Mouse (Mus musculus) embryonic facial prominence, embryonic 14.5 days (tissue): Measurements from ENCODE around the gene Jmjd6. TPM values are rescaled to one million over a fixed set of nuclear protein-coding genes. Genes with fewer than 3 reads are reported as not detected.
"Not testable (repeated sequence)": the region's sequence is repeated elsewhere in the genome, so short reads cannot be mapped to it uniquely, and the experiment has no call there.

ENCODE experiments used
- ATAC-seq: fragments of 200-750 bp; cut with Nextera tagmentation; 2 replicates; pipeline ENCODE4 v1.8.0; 2017; ENCODE audit warnings: low read depth, moderate number of reproducible peaks, moderate TSS enrichment
- DNase-seq: peaks from one replicate; pipeline ENCODE4 v3.0.0-alpha.2; 2015; ENCODE audit warnings: low spot score
- H3K27ac ChIP-seq: fragments of 300-500 bp; sonication (generic); replicated peaks from 2 replicates; pipeline ENCODE4 v1.5.1; 2014; ENCODE audit warnings: low read depth, mild to moderate bottlenecking, low read length, moderate library complexity
- H3K27me3 ChIP-seq: fragments of 300-500 bp; sonication (generic); replicated peaks from 2 replicates; pipeline ENCODE4 v1.6.1; 2014; ENCODE audit warnings: low read length; ENCODE audit not compliant: control insufficient read depth, insufficient read depth
- H3K36me3 ChIP-seq: fragments of 300-500 bp; sonication (generic); 2 replicates; pipeline ENCODE4 v1.6.1; 2014; ENCODE audit warnings: low read length, mixed read lengths; ENCODE audit not compliant: control insufficient read depth, insufficient read depth
- H3K4me1 ChIP-seq: fragments of 300-500 bp; sonication (generic); 2 replicates; pipeline ENCODE4 v1.6.1; 2014; ENCODE audit warnings: antibody characterized with exemption, low read length; ENCODE audit not compliant: control insufficient read depth, insufficient read depth
- H3K4me2 ChIP-seq: fragments of 300-500 bp; sonication (generic); 2 replicates; pipeline ENCODE4 v1.6.1; 2014; ENCODE audit warnings: low read depth, mild to moderate bottlenecking, low read length, moderate library complexity, mixed read lengths
- H3K4me3 ChIP-seq: fragments of 300-500 bp; sonication (generic); 2 replicates; pipeline ENCODE4 v1.5.1; 2014; ENCODE audit warnings: low read depth, mild to moderate bottlenecking, low read length
- H3K9ac ChIP-seq: fragments of 300-500 bp; sonication (generic); 2 replicates; pipeline ENCODE4 v1.6.1; 2014; ENCODE audit warnings: low read depth, mild to moderate bottlenecking, low read length, moderate library complexity, mixed read lengths
- H3K9me3 ChIP-seq: fragments of 300-500 bp; sonication (generic); 2 replicates; pipeline ENCODE4 v1.6.1; 2016; ENCODE audit warnings: low read length; ENCODE audit not compliant: control insufficient read depth
- WGBS: fragments of 180-500 bp; shearing (Covaris S2); extraction: QIAGEN DNeasy Blood & Tissue Kit; methylation state at CpG from one replicate; pipeline ENCODE4 v1.1.7; 2014; 5-methylcytosine and 5-hydroxymethylcytosine counted together
- polyA plus RNA-seq: library from polyadenylated mRNA; unstranded; fragments of >200 nt; fragmentation: Nextera tagmentation; extraction: Ambion mirVana; gene quantifications from 2 replicates; pipeline ENCODE4 v1.2.1, GENCODE M21; 2014

Gene Jmjd6
- polyA plus RNA-seq, 1 experiment from 2014 or later: 74.8 TPM

DNA sequence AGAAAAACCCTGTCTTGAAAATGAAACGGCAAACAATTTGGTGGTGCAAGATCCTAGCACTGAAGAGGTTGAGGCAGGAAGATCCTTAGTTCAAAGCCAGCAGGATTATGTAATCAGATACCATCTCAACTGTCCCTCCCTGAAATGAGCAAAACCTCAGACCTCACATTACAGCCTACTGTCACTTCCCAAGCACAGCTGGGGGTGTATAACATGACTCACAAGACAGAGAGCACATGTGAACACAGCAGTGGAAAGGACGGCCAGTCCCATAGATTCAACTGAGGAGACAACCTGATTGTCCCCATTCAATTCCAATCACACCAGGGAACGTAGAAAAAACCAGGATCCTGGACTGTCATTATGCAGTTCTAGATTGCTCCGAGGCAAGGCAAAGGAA is 7.0 kb downstream of the Jmjd6 start:
- Histone ChIP-seq H3K4me3 (no peak overlapping the region), H3K4me1 (peaks cover 13% of the 10 kb centered on the region), H3K27me3 (no peaks in the 10 kb centered on the region), H3K36me3 (peaks cover 91% of the 10 kb centered on the region), H3K27ac (no peak overlapping the region), H3K4me2 (no peak overlapping the region), H3K9me3 (no peaks in the 10 kb centered on the region), H3K9ac (no peak overlapping the region)
- ATAC-seq (no peak), DNase-seq (no peak)
- WGBS: 88% methylated on average over 4 of the region's 4 CpGs

GRCm38 (mm10) chr11:116834954-116835353 is 8.3 kb downstream of the Jmjd6 start:
- 91% methylated on average over 1 of the region's 1 CpGs for WGBS
- no peak for ATAC-seq

GRCm38 (mm10) chr11:116832172-116832685 is 11.0 kb downstream of the Jmjd6 start:
- DNase-seq (peak; percentile 90), ATAC-seq (peak; percentile 35; the same call in 1 of the 2 replicates)
- H3K4me2 ChIP-seq: no peak overlapping the region
- no peak overlapping the region for H3K4me3 ChIP-seq
- H3K9ac ChIP-seq: no peak overlapping the region
- no peaks in the 10 kb centered on the region for H3K27me3 ChIP-seq
- H3K36me3 ChIP-seq: peaks cover 53% of the 10 kb centered on the region
- no peaks in the 10 kb centered on the region for H3K9me3 ChIP-seq
- WGBS: 18% methylated on average over 4 of the region's 4 CpGs
- peaks cover 6% of the 10 kb centered on the region; the same call in 1 of the 2 replicates for H3K4me1 ChIP-seq
- H3K27ac ChIP-seq: no peak overlapping the region

More at GRCm38 (mm10) chr11:116834954-116835353, 8.3 kb downstream of the Jmjd6 start:
- H3K27me3 ChIP-seq: no peaks in the 10 kb centered on the region
- no peak overlapping the region for H3K9ac ChIP-seq
- H3K9me3 ChIP-seq: no peaks in the 10 kb centered on the region
- peaks cover 81% of the 10 kb centered on the region for H3K36me3 ChIP-seq
- no peak overlapping the region for H3K4me3 ChIP-seq
- no peak overlapping the region for H3K27ac ChIP-seq
- DNase-seq: no peak
- H3K4me2 ChIP-seq: no peak overlapping the region
- H3K4me1 ChIP-seq: no peaks in the 10 kb centered on the region

DNA sequence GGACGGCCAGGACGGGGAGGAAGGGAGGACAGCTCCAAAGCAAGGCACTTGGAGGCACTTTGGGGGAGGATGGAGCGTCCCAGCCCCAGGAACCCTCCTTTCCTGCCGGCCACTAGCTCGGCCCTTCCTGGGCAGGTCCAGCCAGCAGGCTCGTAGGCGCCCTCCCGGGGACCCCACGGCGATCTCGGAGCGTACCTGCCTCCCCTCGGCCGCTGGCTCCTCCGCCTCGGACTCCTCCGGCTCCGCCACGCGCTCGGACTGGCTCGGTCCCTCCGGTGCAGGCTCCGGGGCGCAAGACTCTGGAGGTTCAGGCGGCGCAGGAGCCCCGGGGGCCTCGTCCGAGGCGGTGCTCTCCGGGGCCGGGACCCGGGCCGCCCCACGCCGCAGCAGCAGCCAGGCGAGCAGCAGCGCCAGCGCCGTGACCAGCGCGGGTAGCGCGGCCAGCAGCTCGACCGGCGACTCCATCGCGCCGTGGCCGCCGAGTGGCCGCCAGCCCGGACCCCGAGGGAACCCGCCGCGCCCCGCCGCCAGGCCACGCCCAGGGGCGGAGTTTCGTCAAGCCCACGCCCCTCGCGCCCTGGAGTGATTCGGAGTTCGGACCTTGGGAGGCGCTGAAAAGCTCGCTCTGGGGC is 15.6 kb downstream of the Jmjd6 start, which contains the start of gene Mxra7:
Mxra7 (minus strand) TSS at position 513 of the 632 bp plus-strand sequence.
- peak; percentile 76 for DNase-seq
- H3K4me3 ChIP-seq: peak within 1 kb of the TSS; percentile 77
- peak; percentile 51; the same call in 1 of the 2 replicates for ATAC-seq
- peak within 1 kb of the TSS; percentile 83 for H3K9ac ChIP-seq
- no peaks in the 10 kb centered on the region for H3K27me3 ChIP-seq
- peaks cover 11% of the 10 kb centered on the region; the same call in 1 of the 2 replicates for H3K4me1 ChIP-seq
- H3K36me3 ChIP-seq: peaks cover 8% of the 10 kb centered on the region; the same call in 1 of the 2 replicates
- peak within 1 kb of the TSS; percentile 89 for H3K4me2 ChIP-seq
- 3% methylated on average over 20 of the region's 71 CpGs for WGBS
- peak within 1 kb of the TSS; percentile 46; the same call in 1 of the 2 replicates for H3K27ac ChIP-seq
- H3K9me3 ChIP-seq: no peaks in the 10 kb centered on the region

DNA sequence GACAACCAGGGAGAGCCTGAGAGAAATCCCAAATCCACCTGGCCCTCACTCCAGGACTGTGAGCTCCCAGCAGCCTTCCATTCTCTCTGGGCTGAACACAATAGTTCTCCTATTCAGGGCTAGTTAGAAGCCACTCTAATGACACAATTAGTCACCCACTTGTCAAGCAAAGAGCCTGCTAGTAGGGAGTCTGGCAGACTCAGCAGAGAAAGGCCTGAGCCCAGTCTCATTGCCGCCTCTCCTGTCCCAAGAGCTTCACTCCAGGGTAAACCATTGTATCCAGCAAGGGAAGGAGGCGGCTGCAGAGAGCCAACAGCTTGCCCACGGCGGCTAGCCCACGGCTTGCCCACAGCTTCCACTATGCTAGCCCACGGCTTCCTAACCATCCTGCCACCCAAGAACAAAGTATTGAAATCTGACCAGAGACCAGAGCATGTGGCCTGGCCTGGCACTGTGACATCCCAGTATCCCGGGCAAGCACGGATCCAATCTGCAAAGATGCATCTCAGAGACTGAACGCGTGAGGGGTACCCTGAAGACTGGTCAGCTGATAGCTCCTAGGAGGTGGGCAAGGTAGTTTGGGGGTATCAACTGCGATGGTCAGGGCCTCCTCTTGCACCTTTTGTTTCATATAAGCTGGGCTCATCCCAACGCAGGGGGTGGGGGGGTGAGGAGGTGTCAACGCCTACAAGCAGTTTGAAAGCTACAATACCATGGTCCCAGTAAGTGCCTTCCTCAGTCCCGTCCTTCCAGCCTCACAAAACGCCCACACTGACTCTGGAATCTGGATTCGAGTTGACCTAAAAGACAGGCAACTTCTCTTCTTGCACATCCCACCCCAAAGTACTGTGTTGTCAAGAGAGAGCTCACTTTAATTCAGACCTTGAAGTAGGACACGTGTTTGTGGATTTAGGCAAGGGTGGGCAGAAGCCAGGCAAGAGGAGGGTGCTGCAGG is 16.4 kb downstream of the Jmjd6 start:
- WGBS: 25% methylated on average over 17 of the region's 17 CpGs
- Histone ChIP-seq H3K4me2 (peak overlapping the region; percentile 89), H3K4me1 (peaks cover 11% of the 10 kb centered on the region; the same call in 1 of the 2 replicates), H3K27ac (peak overlapping the region; percentile 46; the same call in 1 of the 2 replicates), H3K9me3 (no peaks in the 10 kb centered on the region), H3K9ac (peak overlapping the region; percentile 83), H3K4me3 (peak overlapping the region; percentile 77), H3K27me3 (no peaks in the 10 kb centered on the region), H3K36me3 (peaks cover 8% of the 10 kb centered on the region; the same call in 1 of the 2 replicates)
- no peak for DNase-seq
- ATAC-seq: peak; percentile 13; the same call in 1 of the 2 replicates

DNA sequence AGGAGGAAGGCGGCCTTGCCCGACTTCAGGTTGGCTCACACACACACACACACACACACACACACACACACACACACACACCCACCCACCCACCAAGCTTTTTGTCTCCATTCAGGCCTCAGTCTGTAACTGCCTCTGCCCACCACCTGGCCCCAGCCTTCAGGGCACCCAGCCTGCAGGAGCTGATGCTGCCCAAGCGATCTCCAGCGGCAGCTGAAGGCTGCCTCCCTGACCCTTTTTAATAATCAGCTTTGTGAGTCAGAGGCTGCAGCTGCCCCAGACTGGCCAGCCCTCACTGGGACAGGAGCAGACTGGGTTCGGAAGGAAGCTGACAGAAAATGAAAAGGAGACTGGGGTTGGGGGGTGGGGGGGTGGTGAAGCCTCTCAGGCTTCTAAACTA is 18.0 kb downstream of the Jmjd6 start:
- Histone ChIP-seq H3K9me3 (no peaks in the 10 kb centered on the region), H3K4me2 (no peak overlapping the region), H3K4me1 (peaks cover 11% of the 10 kb centered on the region; the same call in 1 of the 2 replicates), H3K27me3 (no peaks in the 10 kb centered on the region), H3K36me3 (no peaks in the 10 kb centered on the region), H3K4me3 (no peak overlapping the region), H3K27ac (no peak overlapping the region; the same call in 1 of the 2 replicates), H3K9ac (no peak overlapping the region)
- peak; percentile 57 for DNase-seq
- WGBS: 42% methylated on average over 3 of the region's 5 CpGs
- 0 out of 2 replicates have a peak, but pooled peaks have one; percentile 20 for ATAC-seq

DNA sequence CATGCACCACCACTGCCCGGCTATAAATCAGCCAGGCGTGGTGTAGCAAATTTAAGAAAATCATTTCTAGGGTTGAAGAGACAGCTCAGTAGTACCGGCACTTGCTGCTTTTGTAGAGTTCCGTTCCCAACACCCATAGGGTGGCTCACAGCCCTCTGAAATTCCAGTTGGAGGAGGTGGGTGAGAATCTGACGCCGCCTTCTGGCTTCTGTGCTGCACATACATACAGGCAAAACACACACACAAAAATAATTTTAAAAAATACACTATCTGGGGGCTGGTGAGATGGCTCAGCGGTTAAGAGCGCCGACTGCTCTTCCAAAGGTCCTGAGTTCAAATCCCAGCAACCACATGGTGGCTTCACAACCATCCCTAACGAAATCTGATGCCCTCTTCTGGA is 19.4 kb downstream of the Jmjd6 start:
- not testable (repeated sequence) for H3K36me3 ChIP-seq, H3K27ac ChIP-seq, H3K9ac ChIP-seq, H3K4me3 ChIP-seq, ATAC-seq, H3K4me2 ChIP-seq, H3K27me3 ChIP-seq, DNase-seq, H3K9me3 ChIP-seq
- WGBS: 94% methylated on average over 10 of the region's 10 CpGs
- peaks cover 11% of the 10 kb centered on the region; the same call in 1 of the 2 replicates for H3K4me1 ChIP-seq

DNA sequence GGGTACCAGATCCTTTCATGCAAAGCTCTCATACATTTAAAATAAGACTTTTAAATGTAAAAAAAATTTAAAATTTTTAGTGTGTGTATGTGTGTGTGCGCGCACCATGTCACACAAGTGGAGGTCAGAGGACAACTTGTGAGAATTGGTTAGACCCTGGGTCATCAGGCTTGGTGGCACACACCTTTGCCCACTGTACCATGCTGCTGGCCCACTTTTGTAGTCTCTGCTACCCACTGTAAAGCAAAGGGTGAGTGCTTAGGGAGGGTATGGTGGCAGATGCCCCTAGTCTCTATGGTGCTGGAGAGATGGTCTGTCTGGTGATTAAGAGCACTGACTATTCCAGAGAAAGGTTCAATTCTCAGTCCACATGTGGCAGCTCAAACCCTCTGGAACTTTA is 20.0 kb downstream of the Jmjd6 start:
- Histone ChIP-seq H3K36me3 (no peaks in the 10 kb centered on the region), H3K4me3 (no peak overlapping the region), H3K9me3 (no peaks in the 10 kb centered on the region), H3K9ac (no peak overlapping the region), H3K27ac (no peak overlapping the region), H3K4me2 (no peak overlapping the region), H3K27me3 (no peaks in the 10 kb centered on the region), H3K4me1 (peaks cover 13% of the 10 kb centered on the region; the same call in 1 of the 2 replicates)
- DNase-seq (no peak), ATAC-seq (no peak)
- 100% methylated on average over 2 of the region's 2 CpGs for WGBS
